Mouse (Mus musculus): Measurements from ENCODE around the gene Galnt2. TPM values are rescaled to one million over a fixed set of nuclear protein-coding genes. Genes with fewer than 3 reads are reported as not detected.
A peak's percentile ranks its signal among the peaks of the same experiment; 100 is the strongest.

The Galnt2 gene
- total and polyA plus RNA-seq, 2 experiments from 2014 or later: 36.5 to 54.9 TPM

GRCm38 (mm10) chr8:124231485-124232279 is 491 bp downstream of the Galnt2 start:
- peak overlapping the region; percentile 72 for H3K4me2 ChIP-seq (ENCODE audit: low read depth, low read length)
- H3K4me3 ChIP-seq (ENCODE audit: low read length): peak overlapping the region; percentile 89
- TF ChIP-seq CTCF (IDR thresholded peaks at IDR 0.05; ENCODE audit: low read depth): no peak
- peak; percentile 81 for ATAC-seq
- H3K9ac ChIP-seq (replicated peaks; ENCODE audit: low read length): peak overlapping the region; percentile 85
- H3K36me3 ChIP-seq (ENCODE audit: insufficient read depth, low read length): no peaks in the 10 kb centered on the region
- H3K27me3 ChIP-seq (ENCODE audit: insufficient read depth, low read length): no peaks in the 10 kb centered on the region
- H3K27ac ChIP-seq: peak overlapping the region; percentile 82
- under 1% methylated on average over 78 of the region's 83 CpGs for WGBS
- peaks cover 11% of the 10 kb centered on the region for H3K4me1 ChIP-seq (ENCODE audit: insufficient read depth, low read length)
- no peak for DNase-seq (ENCODE audit: low spot score)
- H3K9me3 ChIP-seq (ENCODE audit: low read length): no peaks in the 10 kb centered on the region

GRCm38 (mm10) chr8:124232280-124232600 is 1.0 kb downstream of the Galnt2 start:
- Histone ChIP-seq H3K4me2 (ENCODE audit: low read depth, low read length) (peak overlapping the region; percentile 72), H3K4me3 (ENCODE audit: low read length) (peak overlapping the region; percentile 89), H3K36me3 (ENCODE audit: insufficient read depth, low read length) (no peaks in the 10 kb centered on the region), H3K9me3 (ENCODE audit: low read length) (no peaks in the 10 kb centered on the region), H3K27ac (peak overlapping the region; percentile 82), H3K9ac (replicated peaks; ENCODE audit: low read length) (peak overlapping the region; percentile 85), H3K4me1 (ENCODE audit: insufficient read depth, low read length) (peaks cover 11% of the 10 kb centered on the region), H3K27me3 (ENCODE audit: insufficient read depth, low read length) (no peaks in the 10 kb centered on the region)
- whole genome bisulfite sequencing: 3% methylated on average over 18 of the region's 18 CpGs
- no peak for TF ChIP-seq CTCF (IDR thresholded peaks at IDR 0.05; ENCODE audit: low read depth)
- DNase-seq (ENCODE audit: low spot score) (peak; percentile 17), ATAC-seq (no peak)

- H3K4me3 ChIP-seq (ENCODE audit: low read length): no peak overlapping the region
- no peak overlapping the region for H3K27ac ChIP-seq
- no peaks in the 10 kb centered on the region for H3K9me3 ChIP-seq (ENCODE audit: low read length)
- 44% methylated on average over 2 of the region's 2 CpGs for WGBS
- peak overlapping the region; percentile 72; the same call in 1 of the 2 replicates for H3K4me2 ChIP-seq (ENCODE audit: low read depth, low read length)
- no peak for TF ChIP-seq CTCF (IDR thresholded peaks at IDR 0.05; ENCODE audit: low read depth)
- DNase-seq (ENCODE audit: low spot score) (peak; percentile 10), ATAC-seq (no peak)
- no peak overlapping the region; the same call in 1 of the 2 replicates for H3K9ac ChIP-seq (replicated peaks; ENCODE audit: low read length)
- peaks cover 12% of the 10 kb centered on the region for H3K4me1 ChIP-seq (ENCODE audit: insufficient read depth, low read length)
- H3K36me3 ChIP-seq (ENCODE audit: insufficient read depth, low read length): no peaks in the 10 kb centered on the region
- no peaks in the 10 kb centered on the region for H3K27me3 ChIP-seq (ENCODE audit: insufficient read depth, low read length)
Observed at GRCm38 (mm10) chr8:124234496-124234895, 3.3 kb downstream of the Galnt2 start.

GRCm38 (mm10) chr8:124235536-124235935 is 4.3 kb downstream of the Galnt2 start:
- TF ChIP-seq CTCF (IDR thresholded peaks at IDR 0.05; ENCODE audit: low read depth): no peak
- Histone ChIP-seq H3K4me2 (ENCODE audit: low read depth, low read length) (no peak overlapping the region), H3K9ac (replicated peaks; ENCODE audit: low read length) (no peak overlapping the region), H3K4me3 (ENCODE audit: low read length) (no peak overlapping the region), H3K27ac (no peak overlapping the region), H3K36me3 (ENCODE audit: insufficient read depth, low read length) (no peaks in the 10 kb centered on the region), H3K9me3 (ENCODE audit: low read length) (no peaks in the 10 kb centered on the region), H3K27me3 (ENCODE audit: insufficient read depth, low read length) (no peaks in the 10 kb centered on the region), H3K4me1 (ENCODE audit: insufficient read depth, low read length) (peaks cover 17% of the 10 kb centered on the region)
- ATAC-seq (no peak), DNase-seq (ENCODE audit: low spot score) (no peak)
- WGBS: 94% methylated on average over 4 of the region's 4 CpGs

GRCm38 (mm10) chr8:124239350-124239749 is 8.2 kb downstream of the Galnt2 start:
- H3K9ac ChIP-seq (replicated peaks; ENCODE audit: low read length): no peak overlapping the region
- no peak overlapping the region for H3K4me2 ChIP-seq (ENCODE audit: low read depth, low read length)
- no peak overlapping the region for H3K27ac ChIP-seq
- 82% methylated on average over 6 of the region's 6 CpGs for WGBS
- H3K4me1 ChIP-seq (ENCODE audit: insufficient read depth, low read length): peaks cover 6% of the 10 kb centered on the region
- no peak for DNase-seq (ENCODE audit: low spot score)
- H3K9me3 ChIP-seq (ENCODE audit: low read length): no peaks in the 10 kb centered on the region
- H3K36me3 ChIP-seq (ENCODE audit: insufficient read depth, low read length): no peaks in the 10 kb centered on the region
- ATAC-seq: no peak
- no peak for TF ChIP-seq CTCF (IDR thresholded peaks at IDR 0.05; ENCODE audit: low read depth)
- H3K4me3 ChIP-seq (ENCODE audit: low read length): no peak overlapping the region
- H3K27me3 ChIP-seq (ENCODE audit: insufficient read depth, low read length): no peaks in the 10 kb centered on the region

GRCm38 (mm10) chr8:124240932-124241331 is 9.7 kb downstream of the Galnt2 start:
- H3K9ac ChIP-seq (replicated peaks; ENCODE audit: low read length): no peak overlapping the region
- H3K9me3 ChIP-seq (ENCODE audit: low read length): no peaks in the 10 kb centered on the region
- no peak overlapping the region for H3K4me2 ChIP-seq (ENCODE audit: low read depth, low read length)
- TF ChIP-seq CTCF (IDR thresholded peaks at IDR 0.05; ENCODE audit: low read depth): no peak
- no peak for ATAC-seq
- no peaks in the 10 kb centered on the region for H3K36me3 ChIP-seq (ENCODE audit: insufficient read depth, low read length)
- 73% methylated on average over 8 of the region's 8 CpGs for WGBS
- H3K4me3 ChIP-seq (ENCODE audit: low read length): no peak overlapping the region
- no peak for DNase-seq (ENCODE audit: low spot score)
- peaks cover 6% of the 10 kb centered on the region for H3K4me1 ChIP-seq (ENCODE audit: insufficient read depth, low read length)
- no peaks in the 10 kb centered on the region for H3K27me3 ChIP-seq (ENCODE audit: insufficient read depth, low read length)
- H3K27ac ChIP-seq: 0 out of 2 replicates have a peak overlapping the region, but pooled peaks have one; percentile 32

GRCm38 (mm10) chr8:124242208-124242607 is 11.0 kb downstream of the Galnt2 start:
- no peak for TF ChIP-seq CTCF (IDR thresholded peaks at IDR 0.05; ENCODE audit: low read depth)
- 54% methylated on average over 6 of the region's 6 CpGs for WGBS
- Histone ChIP-seq H3K27ac (no peak overlapping the region), H3K9me3 (ENCODE audit: low read length) (no peaks in the 10 kb centered on the region), H3K4me2 (ENCODE audit: low read depth, low read length) (no peak overlapping the region), H3K27me3 (ENCODE audit: insufficient read depth, low read length) (no peaks in the 10 kb centered on the region), H3K9ac (replicated peaks; ENCODE audit: low read length) (no peak overlapping the region), H3K36me3 (ENCODE audit: insufficient read depth, low read length) (no peaks in the 10 kb centered on the region), H3K4me3 (ENCODE audit: low read length) (no peak overlapping the region), H3K4me1 (ENCODE audit: insufficient read depth, low read length) (peaks cover 6% of the 10 kb centered on the region)
- ATAC-seq (no peak; the same call in 1 of the 2 replicates), DNase-seq (ENCODE audit: low spot score) (no peak)

All from hindbrain, postnatal 0 days (tissue).